Mouse (Mus musculus) megakaryocyte progenitor cell, adult 5-6 weeks (primary cell): ENCODE results near the gene Acoxl. TPM values are rescaled to one million over a fixed set of nuclear protein-coding genes. Genes with fewer than 3 reads are reported as not detected.

Experiments used
- ATAC-seq: replicated peaks from 2 replicates; pipeline ENCODE4 v1.8.0; 2016; ENCODE audit warnings: mild to moderate bottlenecking, moderate TSS enrichment, inconsistent platforms; ENCODE audit not compliant: poor library complexity
- total RNA-seq, 2 experiments: library from RNA; stranded (forward) in 1 of 2; stranded (reverse) in 1 of 2; fragments of 157-497, 149-512 nt in 1 of 2; fragments of 200-1000 nt in 1 of 2; gene quantifications; 2 replicates each; pipeline versions ENCODE4 v1.2.3 to v1.2.4; 2015 to 2017

The Acoxl gene
- total RNA-seq, 2 experiments from 2014 or later = not detected

- ATAC-seq = no peak
Observed at GRCm38 (mm10) chr2:128134948-128135347, 296.3 kb downstream of the Acoxl start.

- ATAC-seq = peak; percentile 78
Observed at GRCm38 (mm10) chr2:128136769-128137433, 298.2 kb downstream of the Acoxl start.

GRCm38 (mm10) chr2:128137480-128138276 is 299.0 kb downstream of the Acoxl start:
- ATAC-seq = no peak

GRCm38 (mm10) chr2:128138924-128139323 is 300.2 kb downstream of the Acoxl start:
- ATAC-seq = no peak

- ATAC-seq = no peak
Observed at GRCm38 (mm10) chr2:128139781-128140180, 301.1 kb downstream of the Acoxl start.

- ATAC-seq = no peak
Observed at GRCm38 (mm10) chr2:128140183-128140582, 301.5 kb downstream of the Acoxl start.

GRCm38 (mm10) chr2:128143992-128144391 is 305.3 kb downstream of the Acoxl start:
- ATAC-seq = peak; percentile 92

GRCm38 (mm10) chr2:128145433-128145832 is 306.8 kb downstream of the Acoxl start:
- no peak for ATAC-seq

DNA sequence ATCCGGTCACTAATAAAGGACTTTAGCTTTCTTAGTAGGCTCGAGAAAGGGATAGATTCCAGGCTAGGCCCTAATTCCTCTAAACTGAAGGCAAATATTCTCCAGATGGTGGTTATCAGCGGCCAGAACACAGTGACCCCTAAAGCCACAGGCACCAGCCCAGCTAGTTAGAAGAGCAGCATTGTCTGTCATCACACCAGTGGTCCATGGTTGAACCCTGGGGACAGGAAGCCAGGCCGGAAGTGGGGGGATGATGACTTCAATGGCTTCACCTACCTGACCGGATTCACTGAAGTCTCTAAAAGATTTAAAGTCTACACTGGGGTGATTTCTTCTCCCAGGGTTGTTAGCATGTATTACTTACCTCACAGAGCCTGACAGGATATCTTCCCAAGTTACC is 310.9 kb downstream of the Acoxl start:
- ATAC-seq = no peak

DNA sequence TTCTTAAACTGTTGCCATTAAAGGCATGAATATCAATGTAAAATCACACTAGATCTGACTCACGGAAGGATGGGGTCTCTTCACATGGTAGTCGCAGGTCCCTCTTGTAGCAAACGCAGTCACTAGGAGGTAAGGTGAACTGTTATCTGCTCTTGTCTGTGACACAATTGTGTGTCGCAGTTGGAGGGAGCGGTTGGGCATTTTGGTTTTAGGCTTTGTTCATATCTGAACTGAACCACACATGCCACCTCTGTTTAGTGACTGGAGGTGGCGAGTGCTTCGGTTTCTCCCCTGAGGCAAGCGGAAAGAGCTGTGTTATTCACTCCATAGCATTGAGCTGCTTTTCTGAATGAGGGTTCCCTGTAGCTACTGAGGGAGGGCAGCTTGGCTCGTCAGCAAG is 313.5 kb downstream of the Acoxl start:
- ATAC-seq = peak; percentile 23

- peak; percentile 43 for ATAC-seq
Observed at GRCm38 (mm10) chr2:128152845-128153550, 314.3 kb downstream of the Acoxl start.

GRCm38 (mm10) chr2:128153551-128153910 is 314.9 kb downstream of the Acoxl start:
- ATAC-seq = peak; percentile 24

DNA sequence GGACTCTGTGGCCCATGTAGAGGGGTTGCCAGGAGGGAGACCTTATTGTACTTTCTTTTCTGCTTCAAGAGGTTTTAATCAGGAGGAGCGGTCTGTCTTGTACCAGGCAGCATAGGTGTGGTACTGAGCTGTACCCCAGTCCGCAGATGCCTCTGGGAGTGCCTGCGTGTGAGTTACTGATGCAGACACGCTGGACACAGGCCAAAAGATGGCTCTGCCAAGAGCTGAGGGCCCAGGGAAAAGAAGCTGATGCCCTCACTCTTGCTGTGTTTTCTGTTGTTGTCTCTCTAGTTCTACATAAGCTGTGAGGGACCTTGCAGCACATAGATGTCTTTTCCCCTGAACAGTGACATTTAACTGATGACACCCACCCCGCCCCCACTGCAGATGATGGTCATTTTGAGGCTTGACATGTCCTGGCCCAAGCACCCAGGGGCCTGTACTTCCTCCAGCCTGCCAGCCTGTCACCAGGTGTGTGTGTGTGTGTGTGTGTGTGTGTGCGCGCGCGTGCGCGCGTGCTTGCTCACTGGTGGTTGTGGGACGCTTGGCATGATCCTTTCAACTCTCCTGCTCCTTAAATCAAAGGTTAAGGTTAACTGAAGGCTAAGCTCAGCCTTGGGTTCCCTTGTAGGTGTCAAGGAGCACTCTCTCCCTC is 316.9 kb downstream of the Acoxl start:
- peak; percentile 66 for ATAC-seq

- ATAC-seq = no peak
Observed at GRCm38 (mm10) chr2:128156067-128156462, 317.4 kb downstream of the Acoxl start.

GRCm38 (mm10) chr2:128156557-128157412 is 318.1 kb downstream of the Acoxl start:
- no peak for ATAC-seq

DNA sequence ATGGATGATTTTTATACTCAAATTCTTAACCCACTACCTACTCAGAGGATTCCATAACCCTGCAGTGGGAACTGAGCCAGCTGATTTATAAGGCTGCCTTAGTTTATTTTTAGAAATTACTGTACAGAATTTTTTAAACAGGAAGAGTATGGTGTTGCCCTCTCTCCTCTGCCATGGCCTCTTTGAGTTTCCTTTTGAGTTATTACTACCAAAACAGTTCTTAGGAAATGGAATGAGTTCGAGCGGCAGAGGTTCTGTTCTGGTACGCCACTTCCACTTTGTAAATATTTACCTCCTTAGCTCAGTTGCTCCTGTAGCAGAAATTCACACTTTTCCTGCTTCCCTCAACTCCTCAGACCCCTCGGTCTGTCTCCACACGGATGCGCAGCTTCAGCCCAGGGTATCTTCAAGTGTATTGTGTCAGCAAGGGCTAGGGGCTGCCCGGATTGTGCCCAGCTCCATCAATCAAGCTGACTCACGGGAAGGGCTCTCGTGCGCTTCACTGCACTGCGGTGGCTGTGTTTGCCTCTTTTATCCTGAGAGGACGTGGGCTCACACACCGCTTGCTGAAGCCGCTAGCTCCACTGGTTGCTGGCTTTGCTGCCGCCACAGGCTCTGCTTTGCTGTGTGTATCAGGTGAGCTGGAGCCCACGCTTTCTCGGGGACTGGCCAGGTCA is 320.2 kb downstream of the Acoxl start:
- ATAC-seq = no peak

DNA sequence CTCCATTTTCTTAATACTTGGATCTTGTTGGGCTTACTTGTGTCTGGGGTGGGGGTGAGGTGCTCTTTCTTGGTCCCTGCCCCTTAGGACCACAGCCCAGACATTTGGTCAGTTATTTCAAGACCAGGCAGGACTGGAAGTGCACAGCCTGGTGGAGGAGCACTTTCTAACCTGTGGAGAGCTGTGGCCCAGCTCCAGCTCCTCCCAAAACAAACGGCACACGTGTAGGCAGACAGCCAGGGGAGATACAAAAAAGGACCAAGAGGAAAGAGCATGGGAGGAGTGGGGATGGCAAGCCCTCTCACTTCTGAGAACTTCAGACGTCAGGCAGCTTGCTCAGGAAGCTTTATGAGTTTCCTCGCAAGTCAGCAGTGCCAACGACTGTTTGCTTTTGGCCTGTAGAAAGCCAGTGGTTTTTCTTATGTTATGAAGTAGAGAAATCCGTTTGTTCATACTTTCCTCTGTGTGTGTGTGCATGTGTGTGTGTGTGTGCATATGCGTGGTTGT is 321.0 kb downstream of the Acoxl start:
- no peak for ATAC-seq

GRCm38 (mm10) chr2:128163177-128163576 is 324.5 kb downstream of the Acoxl start:
- no peak for ATAC-seq

GRCm38 (mm10) chr2:128166623-128167423 is 328.1 kb downstream of the Acoxl start:
- ATAC-seq = peak; percentile 94
